Mouse (Mus musculus) cerebellum, postnatal 4 days (tissue): ENCODE results near the gene Sart3.
"Not testable (repeated sequence)": the region's sequence is repeated elsewhere in the genome, so short reads cannot be mapped to it uniquely, and the experiment has no call there.

ENCODE experiments used
- DNase-seq, 2 experiments: peaks; one replicate each; pipeline ENCODE4 v3.0.0; 2022; ENCODE audit warnings: low spot score in 2 of 2, mixed read lengths in 1 of 2

Sart3 gene

DNA sequence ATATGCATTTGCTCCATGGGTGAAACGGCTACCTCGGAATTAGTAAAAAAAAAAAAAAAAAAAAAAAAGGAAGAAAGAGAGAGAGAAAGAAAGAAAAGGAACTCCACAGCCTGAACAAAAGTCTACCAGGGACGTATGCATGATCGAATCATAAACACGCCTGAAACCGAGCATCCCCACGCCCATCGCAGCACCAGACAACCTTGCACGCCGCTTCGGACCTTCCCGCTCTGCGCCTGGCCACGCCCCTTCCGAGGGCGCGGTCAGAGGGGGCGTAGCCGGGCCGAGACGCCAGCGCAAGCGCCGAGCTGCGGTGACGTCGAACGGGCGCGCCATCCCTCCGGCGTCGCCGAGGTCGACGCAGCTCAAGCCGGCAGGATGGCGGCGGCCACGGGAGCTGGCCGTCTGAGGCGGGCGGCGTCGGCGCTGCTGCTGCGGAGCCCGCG lies at the start of gene Sart3, which contains the start of gene Iscu:
Sart3 (minus strand) TSS at position 61 of the 446 bp plus-strand sequence.
Iscu (plus strand) TSS at position 299 of the 446 bp plus-strand sequence.
- DNase-seq: peak; percentile 91 to 93

DNA sequence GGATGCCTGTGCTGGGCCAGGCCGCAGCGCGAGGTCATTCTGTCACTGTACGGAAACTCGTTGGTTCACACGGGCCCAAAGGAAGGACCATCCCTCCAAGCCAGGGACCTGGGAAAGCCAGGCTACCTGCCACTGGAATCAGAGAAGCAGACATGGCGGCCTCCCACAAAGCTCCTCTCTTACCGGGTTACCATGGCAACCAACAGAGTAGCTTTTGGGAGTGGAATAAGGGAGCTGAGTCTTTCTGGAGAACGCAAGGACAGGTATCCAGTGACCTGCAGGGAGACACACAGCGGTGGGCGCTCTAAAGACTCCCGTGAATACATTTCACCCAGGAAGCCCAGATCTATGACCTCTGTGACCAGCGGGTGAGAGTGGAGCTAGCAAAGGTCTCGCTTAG lies 46.3 kb upstream of the Sart3 start:
- no peak for DNase-seq

DNA sequence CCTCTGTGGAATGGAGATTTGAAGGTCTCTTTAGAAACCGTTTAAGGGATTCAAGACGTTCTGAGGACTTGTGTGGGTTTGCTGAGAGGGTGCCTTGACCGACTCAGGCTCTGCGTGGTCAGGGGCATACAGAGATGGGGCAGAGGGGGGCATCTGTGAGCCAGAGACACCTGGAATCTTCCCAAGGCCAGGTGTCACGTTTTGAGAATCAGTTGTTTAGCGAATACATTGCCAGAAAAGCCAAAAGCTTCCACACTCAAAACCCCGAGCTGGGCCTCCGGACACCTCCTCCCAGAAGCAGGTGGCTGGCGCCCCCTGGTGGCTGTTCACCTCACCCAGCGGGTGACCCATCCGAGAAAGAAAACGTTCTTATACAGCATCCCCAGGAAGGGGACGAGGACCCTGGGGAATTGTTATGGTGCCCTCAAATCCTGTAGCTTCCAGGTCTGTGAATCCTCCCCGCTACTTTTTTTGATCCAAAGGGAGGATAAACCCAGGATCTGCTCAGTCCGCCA lies 43.4 kb upstream of the Sart3 start:
- DNase-seq: peak; percentile 63 to 68

DNA sequence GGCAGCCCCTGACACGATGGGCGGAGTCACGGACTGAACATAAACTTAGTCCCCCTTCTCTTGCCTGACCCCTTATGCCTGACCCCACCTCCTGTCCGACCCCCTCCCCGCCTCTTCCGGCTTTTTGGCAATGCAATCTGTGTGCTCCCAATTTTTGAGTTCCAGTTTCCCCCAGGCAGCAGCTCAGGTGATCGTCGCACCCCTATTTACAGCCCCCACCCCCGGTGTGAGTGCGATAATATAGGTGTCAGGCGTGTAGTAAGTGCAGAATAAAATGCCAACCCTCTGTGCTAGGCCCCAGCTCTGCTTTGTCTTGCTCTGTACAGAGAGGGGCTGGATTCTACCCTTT lies 42.7 kb upstream of the Sart3 start:
- DNase-seq: no peak

DNA sequence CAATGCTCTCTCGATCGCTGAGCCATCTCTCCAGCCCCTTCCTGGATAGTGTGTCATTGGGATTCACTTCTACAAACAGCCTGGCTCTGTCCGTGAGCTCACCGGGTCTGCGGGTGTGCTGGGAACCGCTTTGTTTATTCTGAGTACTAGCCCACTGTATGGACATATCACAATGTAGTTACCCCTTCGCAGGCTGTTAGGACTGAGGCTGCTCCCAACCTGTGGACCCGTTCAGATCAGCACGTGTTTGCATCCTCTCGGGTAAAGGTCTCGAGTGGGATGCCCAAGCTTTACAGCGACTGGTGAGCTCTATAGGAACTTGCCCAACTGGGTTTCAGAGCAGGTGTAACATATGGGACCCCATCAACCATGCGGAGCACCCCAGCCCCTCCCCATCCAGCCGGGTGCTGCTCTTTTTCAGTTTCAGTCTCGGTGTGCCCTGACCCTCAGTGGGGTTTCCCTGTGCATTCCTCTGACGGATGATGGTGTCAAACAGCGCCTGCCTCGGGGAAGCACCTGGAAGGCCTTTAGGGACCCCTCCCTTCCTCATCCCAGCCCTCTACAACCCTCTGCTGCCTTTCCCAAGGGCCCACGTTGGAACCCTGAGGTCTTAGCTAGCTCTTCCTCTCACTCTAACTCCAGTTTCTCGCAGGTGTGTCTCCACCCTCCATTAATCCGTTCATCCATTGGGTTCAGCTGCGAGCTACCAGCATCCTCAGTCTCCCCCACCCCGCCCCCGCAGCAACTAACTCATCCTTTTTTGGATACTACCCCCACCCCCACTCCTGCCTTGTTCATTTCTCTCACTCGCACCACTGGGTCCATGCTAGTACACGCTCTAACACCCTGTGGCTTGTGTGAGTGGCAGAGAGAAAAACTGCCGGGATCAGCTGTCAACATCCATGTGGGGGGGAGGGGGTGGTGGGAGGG lies 42.1 kb upstream of the Sart3 start:
- no peak for DNase-seq

DNA sequence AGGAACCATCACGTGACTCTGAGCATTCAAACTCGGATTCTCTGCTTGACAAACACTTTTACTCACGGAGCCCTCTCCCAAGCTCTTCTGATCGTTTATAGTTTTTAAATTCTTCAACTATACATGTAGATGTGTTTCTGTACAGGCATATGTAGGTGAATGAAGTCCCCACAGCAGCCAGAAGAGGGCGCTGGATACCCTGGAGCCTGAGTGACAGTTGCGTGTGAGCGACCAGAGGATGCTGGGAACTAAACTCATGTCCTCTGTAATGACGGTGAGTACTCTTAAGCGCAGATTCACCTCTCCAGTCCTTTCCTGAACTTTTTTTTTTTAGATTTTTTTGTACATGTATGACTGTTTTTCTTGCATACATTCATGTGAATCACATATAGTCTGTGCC lies 41.3 kb upstream of the Sart3 start:
- DNase-seq: no peak

DNA sequence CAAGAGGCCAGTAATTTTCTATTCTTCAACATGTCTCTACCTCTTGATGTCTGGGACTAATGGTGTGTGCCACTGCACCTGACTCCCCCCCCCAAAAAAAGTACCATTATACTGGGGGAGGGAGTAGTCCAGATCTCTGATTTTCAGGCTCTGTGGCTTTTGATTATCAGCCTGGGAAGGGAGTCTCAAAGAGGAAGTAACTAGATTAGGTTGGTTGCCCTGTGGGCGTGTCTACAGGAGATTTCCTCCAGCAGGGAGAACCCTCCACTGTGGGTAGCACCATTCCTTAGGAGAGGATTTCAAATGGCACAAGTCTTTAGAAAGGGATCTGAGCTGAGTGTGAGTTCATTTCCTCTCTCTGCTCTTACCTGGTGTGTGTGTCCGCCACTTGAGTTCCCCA lies 40.3 kb upstream of the Sart3 start:
- no peak for DNase-seq

DNA sequence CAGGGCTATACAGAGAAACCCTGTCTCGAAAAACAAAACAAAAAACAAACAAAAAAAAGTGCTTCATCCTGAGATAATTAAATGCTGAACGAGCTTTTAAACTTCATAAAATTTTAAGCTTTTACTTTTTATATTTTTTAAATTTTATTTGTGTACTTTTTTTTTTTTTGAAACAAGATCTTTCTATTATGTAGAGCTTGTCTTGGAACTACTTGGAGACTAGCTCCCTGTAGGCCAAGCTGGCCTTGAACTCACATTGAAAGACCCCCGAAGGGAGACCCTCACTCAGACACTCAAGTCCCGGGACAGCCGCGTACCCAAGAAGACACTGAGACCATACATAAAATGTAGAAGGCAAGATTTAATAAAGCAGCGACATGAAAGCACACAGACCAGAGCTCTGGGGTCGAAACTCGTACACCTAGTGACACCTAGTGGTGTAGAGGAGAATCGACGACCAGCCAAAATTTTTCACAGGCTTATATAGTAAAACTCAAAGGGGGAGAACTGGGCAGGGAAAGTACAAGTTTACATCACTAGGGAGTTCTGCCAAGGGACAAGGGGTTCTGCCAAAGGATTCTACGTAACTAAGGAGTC lies 39.6 kb upstream of the Sart3 start:
- not testable (repeated sequence) for DNase-seq

DNA sequence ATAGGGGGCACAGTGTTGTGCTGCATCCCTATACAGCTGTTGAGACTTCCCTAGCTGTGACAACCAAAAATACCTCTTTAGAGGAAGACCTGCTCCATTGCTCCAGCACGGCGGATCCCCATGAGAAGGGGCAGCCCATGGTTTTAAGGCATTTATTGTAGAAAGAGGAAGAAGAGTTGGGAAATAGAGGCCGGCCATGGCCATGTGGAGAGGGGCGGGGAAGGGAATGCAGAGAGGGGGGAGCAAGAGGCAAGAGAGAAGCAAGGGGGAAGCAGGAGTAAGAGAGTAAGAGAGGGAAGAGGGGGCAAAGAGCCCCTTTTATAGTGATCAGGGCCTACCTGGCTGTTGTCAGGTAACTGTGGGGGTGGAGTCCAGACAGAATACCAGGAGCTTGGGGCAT lies 37.8 kb upstream of the Sart3 start:
- no peak for DNase-seq

DNA sequence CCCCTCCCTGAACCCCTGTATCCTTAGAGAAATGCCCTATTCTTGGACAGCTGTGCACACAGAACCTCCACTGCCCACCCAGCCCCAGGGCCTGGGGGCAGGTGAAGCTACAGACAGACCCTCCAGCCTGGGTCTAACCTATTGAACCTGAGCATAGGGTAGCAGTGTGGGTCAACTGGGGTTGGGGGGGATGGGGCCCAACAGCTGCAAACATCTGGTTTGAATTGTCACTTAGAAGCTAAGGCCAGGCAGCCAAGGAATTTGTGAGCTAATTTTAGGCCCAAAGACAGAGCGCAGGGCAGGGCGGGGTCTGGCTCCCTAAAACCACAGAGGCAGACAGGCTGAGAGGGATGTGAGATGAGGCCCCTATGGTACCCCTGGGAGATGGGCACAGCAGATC lies 35.9 kb upstream of the Sart3 start:
- DNase-seq: no peak

DNA sequence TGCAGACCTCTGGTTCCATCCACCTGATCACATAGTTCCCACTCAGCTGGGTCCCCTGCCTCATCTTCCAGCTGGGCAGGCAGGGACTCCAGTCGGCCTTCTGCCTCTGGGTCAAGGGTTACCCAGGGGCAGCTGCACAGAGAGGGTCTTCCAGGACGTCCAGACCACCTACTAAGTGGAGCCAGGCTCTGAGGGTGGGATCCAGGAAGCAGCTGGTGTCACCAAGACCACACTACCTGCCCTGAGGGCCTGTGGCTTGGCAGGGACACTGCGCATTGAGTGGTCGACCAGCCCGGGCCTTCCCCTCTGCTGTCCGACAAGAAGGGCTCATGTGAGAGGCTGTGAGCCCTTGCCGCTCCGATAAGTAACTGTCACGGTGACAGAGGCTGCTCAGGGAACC lies 35.4 kb upstream of the Sart3 start:
- DNase-seq: no peak

DNA sequence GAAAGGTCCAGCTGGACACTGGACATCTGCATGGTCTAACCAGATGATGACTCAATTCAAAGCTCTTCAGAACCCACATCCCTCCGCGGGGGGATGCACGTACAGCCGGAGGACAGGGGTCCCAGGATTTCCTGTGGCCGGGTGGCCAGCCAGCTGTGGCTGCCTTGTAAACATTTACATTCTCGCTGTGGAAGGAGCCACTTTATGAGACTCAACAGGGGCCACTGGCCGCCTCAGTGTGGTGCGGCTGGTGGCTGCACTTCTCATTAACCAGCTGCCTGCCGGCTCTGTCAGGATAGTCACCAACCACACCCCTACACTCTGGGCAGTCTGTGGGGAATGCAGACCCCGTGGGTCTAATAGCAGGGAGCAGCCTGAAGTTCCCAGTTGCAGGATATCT lies 34.1 kb upstream of the Sart3 start:
- DNase-seq: no peak

DNA sequence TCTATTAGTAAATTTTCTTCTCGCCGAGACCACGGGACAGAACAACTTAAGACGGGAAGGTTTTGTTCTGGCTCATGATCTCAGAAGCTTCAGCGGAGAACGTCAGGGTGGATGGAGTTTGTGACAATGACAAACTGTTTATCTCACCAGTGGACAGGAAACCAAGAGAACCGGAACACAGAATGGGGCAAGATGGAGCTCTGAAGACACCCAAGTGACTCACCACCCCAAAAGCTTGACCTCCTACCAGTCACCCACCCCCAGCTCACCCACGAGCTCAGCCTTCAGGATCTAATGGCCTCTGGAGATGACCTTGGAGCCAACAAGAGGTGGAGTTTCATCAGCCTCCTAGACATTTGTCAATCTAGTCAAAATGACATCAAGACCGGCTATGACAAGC lies 33.0 kb upstream of the Sart3 start:
- DNase-seq: no peak

DNA sequence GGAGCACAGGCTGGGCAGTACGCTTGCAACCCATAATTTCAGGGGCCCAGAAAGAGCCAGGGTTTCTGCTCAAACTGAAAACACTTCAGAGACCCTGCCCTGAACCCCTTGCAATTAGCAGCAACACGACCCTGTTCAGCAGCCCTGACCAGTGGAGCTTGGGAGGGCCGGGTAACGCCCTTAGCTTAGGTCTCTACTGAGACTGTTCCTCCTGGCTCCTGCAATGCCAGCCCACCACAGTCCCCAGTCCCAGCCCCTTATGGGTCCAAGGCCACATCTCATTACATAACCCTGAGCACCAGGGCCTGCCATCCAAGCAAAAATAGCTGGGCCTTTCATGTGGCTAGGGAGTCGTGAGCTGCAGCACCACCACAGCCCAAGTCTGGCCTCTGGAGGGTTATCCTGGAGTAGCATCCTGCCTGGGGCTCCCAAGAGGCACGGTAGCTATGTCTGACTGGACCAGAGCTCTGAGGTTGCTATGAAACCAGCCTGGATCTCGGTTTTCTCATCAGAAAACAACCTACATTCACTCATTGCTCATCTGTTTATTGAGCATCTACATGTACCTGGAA lies 32.2 kb upstream of the Sart3 start:
- DNase-seq: no peak

DNA sequence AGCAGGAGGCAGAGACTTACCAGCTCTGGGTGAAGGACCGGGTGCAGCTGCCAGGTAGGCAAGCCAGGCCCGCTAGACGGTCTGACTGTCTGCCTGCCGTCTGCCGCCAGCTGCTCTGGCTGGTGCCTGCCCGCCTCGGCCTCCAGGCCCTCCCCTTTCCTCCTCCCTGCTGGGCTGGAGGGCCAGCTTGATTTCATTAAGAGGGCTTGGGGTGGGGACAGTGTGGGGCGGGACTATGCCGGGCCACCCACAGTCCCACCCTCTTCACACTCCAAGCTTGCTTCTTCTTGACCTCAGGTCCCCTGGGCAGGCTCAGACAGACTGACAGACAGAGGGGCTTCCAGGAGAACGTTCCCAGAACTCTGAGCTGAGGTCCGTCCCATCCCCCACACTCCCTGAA lies 28.0 kb upstream of the Sart3 start, which contains the start of gene Tmem119:
Tmem119 (minus strand) TSS at position 237 of the 400 bp plus-strand sequence.
- peak in 1 of 2 experiments; percentile 36 for DNase-seq

DNA sequence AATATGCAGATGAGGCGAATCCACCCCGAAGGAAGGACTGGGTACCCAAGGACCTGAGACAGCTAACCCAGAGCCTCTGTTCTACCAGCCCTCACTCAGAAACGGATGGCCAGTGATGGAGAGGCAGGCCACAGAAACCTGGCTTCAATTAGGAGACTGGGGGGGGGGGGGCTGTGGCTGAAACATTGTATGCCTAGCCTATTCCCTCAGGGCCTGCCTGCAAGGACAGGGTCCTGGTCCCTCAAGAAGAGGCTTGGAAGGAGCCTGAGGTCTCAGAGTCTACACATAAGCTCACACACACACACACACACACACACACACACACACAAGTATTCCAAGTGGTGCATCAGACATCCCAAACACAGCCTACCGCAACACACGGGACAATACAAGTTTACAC lies 27.4 kb upstream of the Sart3 start:
- no peak for DNase-seq

DNA sequence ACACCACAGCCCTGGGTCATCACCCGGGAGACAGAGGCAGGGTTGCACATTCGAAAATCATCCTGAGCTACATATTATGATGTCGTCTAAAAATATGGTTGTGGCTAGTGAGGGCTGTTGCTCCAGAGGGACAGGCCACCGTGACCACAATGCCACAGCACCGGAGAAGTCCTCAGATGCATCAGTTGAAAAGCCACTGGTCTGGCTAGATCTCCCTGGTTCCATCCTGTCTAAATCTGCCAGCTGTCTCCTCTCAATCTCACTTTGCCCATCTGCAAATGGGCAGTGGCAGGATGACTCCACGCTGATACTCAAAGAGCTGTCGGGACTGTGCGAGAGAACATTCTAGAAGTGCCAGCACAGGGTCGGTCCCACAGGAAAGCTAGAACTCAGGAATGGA lies 26.2 kb upstream of the Sart3 start:
- no peak for DNase-seq

DNA sequence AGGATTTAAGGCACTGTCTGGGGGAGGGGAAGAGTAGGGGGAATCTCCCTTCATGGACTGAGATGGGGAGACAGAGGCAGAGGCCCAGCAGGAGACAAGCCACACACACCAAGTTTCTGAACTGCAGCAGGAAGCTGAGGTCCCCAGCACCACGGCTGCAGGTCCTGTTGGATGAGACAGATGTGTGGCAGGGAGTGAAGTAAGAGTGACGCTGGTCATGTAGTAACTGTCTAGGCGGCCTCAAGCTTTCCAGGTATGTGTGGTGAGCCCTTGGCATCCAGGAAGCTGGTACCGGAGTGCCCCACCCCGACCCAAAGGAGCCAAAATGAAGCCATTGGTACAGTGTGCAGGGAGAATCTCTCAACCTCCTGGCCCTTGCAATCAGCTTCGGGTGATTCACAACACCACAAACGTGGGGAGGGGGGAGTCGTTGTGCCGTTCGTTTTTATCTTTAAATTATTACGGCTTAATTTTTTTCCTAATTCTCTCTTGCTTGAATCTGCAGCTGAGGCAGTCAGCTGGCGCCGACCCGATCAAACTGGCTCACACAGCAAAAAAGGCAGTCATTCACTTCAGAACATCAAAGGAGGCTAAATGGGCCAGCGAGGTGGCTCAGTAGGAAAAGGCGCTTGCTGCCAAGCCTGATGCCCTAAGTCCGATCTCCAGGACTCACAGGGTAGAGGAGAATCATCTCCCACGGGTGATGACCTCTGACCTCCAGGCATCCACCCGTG lies 25.0 kb upstream of the Sart3 start:
- no peak for DNase-seq

DNA sequence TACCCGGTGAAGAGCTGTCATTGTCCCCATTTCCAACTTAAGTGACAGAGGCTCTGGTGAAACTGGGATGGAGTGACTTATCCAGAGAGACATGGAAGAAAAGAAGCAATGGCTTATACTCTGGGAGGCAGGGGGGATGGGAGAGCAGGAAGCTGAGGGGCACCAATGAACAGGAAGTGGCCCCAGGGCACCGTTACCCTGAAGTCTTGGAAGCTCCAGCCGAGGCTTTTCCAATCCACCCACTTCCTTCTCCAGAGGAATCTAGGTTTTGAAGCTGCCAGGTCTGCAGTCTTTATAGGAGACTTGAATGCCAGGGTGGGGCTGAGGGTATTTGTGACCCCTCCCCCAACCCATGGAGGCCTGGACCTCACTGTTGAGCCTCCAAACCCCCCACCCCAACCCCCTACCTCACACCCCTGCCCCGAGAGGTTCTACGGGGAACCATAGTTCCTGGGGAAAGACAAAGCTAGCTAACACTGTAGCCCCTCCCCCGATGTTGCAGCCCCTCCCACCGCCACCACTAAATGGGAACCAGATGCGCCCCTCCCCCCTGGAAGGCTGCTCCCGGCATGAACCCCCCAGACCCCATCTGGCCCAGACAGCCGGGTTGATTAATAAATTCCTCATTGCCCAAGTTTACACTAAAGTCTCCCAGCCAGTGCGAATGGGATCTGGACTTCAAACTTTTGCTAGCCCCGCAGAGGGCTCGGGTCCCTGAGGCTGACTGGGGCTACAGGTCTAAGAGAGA lies 24.3 kb upstream of the Sart3 start:
- DNase-seq: no peak

DNA sequence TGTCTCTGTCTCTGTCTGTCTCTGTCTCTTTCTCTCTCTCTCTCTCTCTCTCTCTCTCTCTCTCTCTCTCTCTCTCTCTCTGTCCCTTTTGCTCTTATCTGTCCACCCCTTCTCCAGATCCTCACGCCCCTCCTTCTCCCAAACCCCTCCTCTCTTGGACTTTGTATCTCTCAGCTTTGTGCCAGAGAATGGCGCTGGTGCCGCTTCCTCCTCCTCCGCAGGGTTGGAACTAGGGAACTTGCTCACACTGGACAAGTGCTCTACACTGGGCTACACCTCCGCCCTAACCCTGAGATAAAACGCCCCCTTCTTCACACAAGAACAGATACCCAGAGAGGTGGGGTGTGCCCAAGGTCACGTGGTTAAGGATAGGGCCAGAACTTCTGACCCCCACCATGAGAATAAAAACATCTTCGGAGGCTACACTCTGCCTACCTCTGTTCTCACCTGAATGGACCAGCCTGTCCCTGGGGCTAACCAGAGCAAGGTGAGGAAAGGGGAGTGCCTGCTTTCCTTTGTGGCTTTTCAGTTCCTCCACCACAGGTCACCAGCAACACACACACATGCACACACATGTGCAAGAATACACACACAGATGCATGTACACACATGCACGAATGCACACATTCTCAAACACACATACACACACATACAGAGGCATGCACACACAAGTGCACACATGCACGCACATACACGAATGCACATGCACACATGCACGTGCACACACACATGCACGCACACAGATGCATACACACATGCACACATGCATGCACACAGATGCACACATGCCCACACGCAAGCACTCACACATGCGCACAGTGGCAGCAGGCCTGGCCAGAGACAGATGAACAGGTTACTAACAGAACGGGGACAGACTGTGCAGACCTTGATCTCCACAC lies 19.1 kb upstream of the Sart3 start:
- DNase-seq: no peak
